Mouse (Mus musculus): Measurements from ENCODE around the gene Tcap. TPM values are rescaled to one million over a fixed set of nuclear protein-coding genes. Genes with fewer than 3 reads are reported as not detected.

Gene Tcap
- polyA plus RNA-seq, 1 experiment from 2014 or later, result 151 TPM

- peak overlapping the region; percentile 18 for H3K4me3 ChIP-seq (ENCODE audit: low read depth, low read length)
- H3K9me3 ChIP-seq (replicated peaks; ENCODE audit: control insufficient read depth, low read length), result no peaks in the 10 kb centered on the region
- H3K36me3 ChIP-seq (ENCODE audit: control insufficient read depth, insufficient read depth, low read length), result peaks cover 7% of the 10 kb centered on the region
- H3K4me2 ChIP-seq, result peak overlapping the region; percentile 46
- 33% methylated on average over 10 of the region's 10 CpGs for WGBS (ENCODE audit: insufficient replicate concordance)
- peaks cover 77% of the 10 kb centered on the region for H3K4me1 ChIP-seq (ENCODE audit: control insufficient read depth, insufficient read depth, low read length)
- H3K27ac ChIP-seq (ENCODE audit: low read depth, low read length), result peak overlapping the region; percentile 37
- no peak for ATAC-seq (replicated peaks; ENCODE audit: insufficient number of reproducible peaks, low FRiP score, low TSS enrichment)
- H3K27me3 ChIP-seq (ENCODE audit: control insufficient read depth, insufficient read depth, low read length), result no peaks in the 10 kb centered on the region
- peak overlapping the region; percentile 46; the same call in 1 of the 2 replicates for H3K9ac ChIP-seq (ENCODE audit: low read depth, low read length)
Measured at GRCm38 (mm10) chr11:98371556-98372240, 11.9 kb upstream of the Tcap start.

GRCm38 (mm10) chr11:98372406-98372805, 11.2 kb upstream of the Tcap start:
- peaks cover 13% of the 10 kb centered on the region for H3K36me3 ChIP-seq (ENCODE audit: control insufficient read depth, insufficient read depth, low read length)
- H3K27ac ChIP-seq (ENCODE audit: low read depth, low read length), result peak overlapping the region; percentile 37
- ATAC-seq (replicated peaks; ENCODE audit: insufficient number of reproducible peaks, low FRiP score, low TSS enrichment), result no peak
- H3K4me3 ChIP-seq (ENCODE audit: low read depth, low read length), result peak overlapping the region; percentile 14
- peak overlapping the region; percentile 46 for H3K4me2 ChIP-seq
- peaks cover 79% of the 10 kb centered on the region for H3K4me1 ChIP-seq (ENCODE audit: control insufficient read depth, insufficient read depth, low read length)
- H3K9ac ChIP-seq (ENCODE audit: low read depth, low read length), result no peak overlapping the region
- no peaks in the 10 kb centered on the region for H3K27me3 ChIP-seq (ENCODE audit: control insufficient read depth, insufficient read depth, low read length)
- H3K9me3 ChIP-seq (replicated peaks; ENCODE audit: control insufficient read depth, low read length), result no peaks in the 10 kb centered on the region
- 22% methylated on average over 2 of the region's 2 CpGs for WGBS (ENCODE audit: insufficient replicate concordance)

- H3K9ac ChIP-seq (ENCODE audit: low read depth, low read length), result no peak overlapping the region
- H3K4me2 ChIP-seq, result peak overlapping the region; percentile 46; the same call in 1 of the 2 replicates
- no peaks in the 10 kb centered on the region for H3K9me3 ChIP-seq (replicated peaks; ENCODE audit: control insufficient read depth, low read length)
- no peak overlapping the region for H3K4me3 ChIP-seq (ENCODE audit: low read depth, low read length)
- ATAC-seq (replicated peaks; ENCODE audit: insufficient number of reproducible peaks, low FRiP score, low TSS enrichment), result no peak
- 80% methylated on average over 6 of the region's 6 CpGs for WGBS (ENCODE audit: insufficient replicate concordance)
- peaks cover 15% of the 10 kb centered on the region for H3K36me3 ChIP-seq (ENCODE audit: control insufficient read depth, insufficient read depth, low read length)
- H3K27me3 ChIP-seq (ENCODE audit: control insufficient read depth, insufficient read depth, low read length), result no peaks in the 10 kb centered on the region
- H3K4me1 ChIP-seq (ENCODE audit: control insufficient read depth, insufficient read depth, low read length), result peaks cover 73% of the 10 kb centered on the region
- 0 out of 2 replicates have a peak overlapping the region, but pooled peaks have one; percentile 80 for H3K27ac ChIP-seq (ENCODE audit: low read depth, low read length)
Measured at GRCm38 (mm10) chr11:98373244-98373643, 10.4 kb upstream of the Tcap start.

- H3K4me1 ChIP-seq (ENCODE audit: control insufficient read depth, insufficient read depth, low read length), result peaks cover 74% of the 10 kb centered on the region
- no peak overlapping the region for H3K4me3 ChIP-seq (ENCODE audit: low read depth, low read length)
- peak overlapping the region; percentile 80 for H3K27ac ChIP-seq (ENCODE audit: low read depth, low read length)
- H3K36me3 ChIP-seq (ENCODE audit: control insufficient read depth, insufficient read depth, low read length), result peaks cover 19% of the 10 kb centered on the region
- ATAC-seq (replicated peaks; ENCODE audit: insufficient number of reproducible peaks, low FRiP score, low TSS enrichment), result 0 out of 2 replicates have a peak, but pooled peaks have one; percentile 21
- H3K9me3 ChIP-seq (replicated peaks; ENCODE audit: control insufficient read depth, low read length), result no peaks in the 10 kb centered on the region
- H3K27me3 ChIP-seq (ENCODE audit: control insufficient read depth, insufficient read depth, low read length), result no peaks in the 10 kb centered on the region
- 0 out of 2 replicates have a peak overlapping the region, but pooled peaks have one; percentile 3 for H3K9ac ChIP-seq (ENCODE audit: low read depth, low read length)
- 44% methylated on average over 8 of the region's 8 CpGs for WGBS (ENCODE audit: insufficient replicate concordance)
- H3K4me2 ChIP-seq, result peak overlapping the region; percentile 32
Measured at GRCm38 (mm10) chr11:98374266-98374665, 9.3 kb upstream of the Tcap start.

GRCm38 (mm10) chr11:98376756-98377155, 6.9 kb upstream of the Tcap start:
- Histone ChIP-seq H3K9ac (ENCODE audit: low read depth, low read length) (no peak overlapping the region), H3K4me3 (ENCODE audit: low read depth, low read length) (no peak overlapping the region), H3K27me3 (ENCODE audit: control insufficient read depth, insufficient read depth, low read length) (no peaks in the 10 kb centered on the region), H3K36me3 (ENCODE audit: control insufficient read depth, insufficient read depth, low read length) (peaks cover 19% of the 10 kb centered on the region), H3K4me2 (no peak overlapping the region), H3K4me1 (ENCODE audit: control insufficient read depth, insufficient read depth, low read length) (peaks cover 59% of the 10 kb centered on the region), H3K27ac (ENCODE audit: low read depth, low read length) (no peak overlapping the region), H3K9me3 (replicated peaks; ENCODE audit: control insufficient read depth, low read length) (no peaks in the 10 kb centered on the region)
- WGBS (ENCODE audit: insufficient replicate concordance), result 57% methylated on average over 5 of the region's 5 CpGs
- no peak for ATAC-seq (replicated peaks; ENCODE audit: insufficient number of reproducible peaks, low FRiP score, low TSS enrichment)

GRCm38 (mm10) chr11:98377787-98378186, 5.8 kb upstream of the Tcap start:
- Histone ChIP-seq H3K27me3 (ENCODE audit: control insufficient read depth, insufficient read depth, low read length) (no peaks in the 10 kb centered on the region), H3K36me3 (ENCODE audit: control insufficient read depth, insufficient read depth, low read length) (peaks cover 19% of the 10 kb centered on the region), H3K27ac (ENCODE audit: low read depth, low read length) (no peak overlapping the region), H3K4me1 (ENCODE audit: control insufficient read depth, insufficient read depth, low read length) (peaks cover 51% of the 10 kb centered on the region), H3K4me3 (ENCODE audit: low read depth, low read length) (no peak overlapping the region), H3K4me2 (no peak overlapping the region), H3K9ac (ENCODE audit: low read depth, low read length) (no peak overlapping the region), H3K9me3 (replicated peaks; ENCODE audit: control insufficient read depth, low read length) (no peaks in the 10 kb centered on the region)
- ATAC-seq (replicated peaks; ENCODE audit: insufficient number of reproducible peaks, low FRiP score, low TSS enrichment), result no peak
- WGBS (ENCODE audit: insufficient replicate concordance), result 67% methylated on average over 11 of the region's 11 CpGs

- no peaks in the 10 kb centered on the region for H3K27me3 ChIP-seq (ENCODE audit: control insufficient read depth, insufficient read depth, low read length)
- peaks cover 19% of the 10 kb centered on the region for H3K36me3 ChIP-seq (ENCODE audit: control insufficient read depth, insufficient read depth, low read length)
- ATAC-seq (replicated peaks; ENCODE audit: insufficient number of reproducible peaks, low FRiP score, low TSS enrichment), result no peak
- H3K4me3 ChIP-seq (ENCODE audit: low read depth, low read length), result no peak overlapping the region
- 0 out of 2 replicates have a peak overlapping the region, but pooled peaks have one; percentile 16 for H3K9ac ChIP-seq (ENCODE audit: low read depth, low read length)
- WGBS (ENCODE audit: insufficient replicate concordance), result 72% methylated on average over 7 of the region's 7 CpGs
- peaks cover 49% of the 10 kb centered on the region for H3K4me1 ChIP-seq (ENCODE audit: control insufficient read depth, insufficient read depth, low read length)
- H3K27ac ChIP-seq (ENCODE audit: low read depth, low read length), result 0 out of 2 replicates have a peak overlapping the region, but pooled peaks have one; percentile 37
- no peaks in the 10 kb centered on the region for H3K9me3 ChIP-seq (replicated peaks; ENCODE audit: control insufficient read depth, low read length)
- no peak overlapping the region for H3K4me2 ChIP-seq
Measured at GRCm38 (mm10) chr11:98379379-98379778, 4.2 kb upstream of the Tcap start.

- no peaks in the 10 kb centered on the region; the same call in 1 of the 2 replicates for H3K27me3 ChIP-seq (ENCODE audit: control insufficient read depth, insufficient read depth, low read length)
- H3K9me3 ChIP-seq (replicated peaks; ENCODE audit: control insufficient read depth, low read length), result no peaks in the 10 kb centered on the region
- H3K4me1 ChIP-seq (ENCODE audit: control insufficient read depth, insufficient read depth, low read length), result peaks cover 49% of the 10 kb centered on the region
- H3K4me3 ChIP-seq (ENCODE audit: low read depth, low read length), result no peak overlapping the region
- no peak overlapping the region for H3K4me2 ChIP-seq
- WGBS (ENCODE audit: insufficient replicate concordance), result 86% methylated on average over 6 of the region's 6 CpGs
- H3K9ac ChIP-seq (ENCODE audit: low read depth, low read length), result no peak overlapping the region
- H3K36me3 ChIP-seq (ENCODE audit: control insufficient read depth, insufficient read depth, low read length), result peaks cover 19% of the 10 kb centered on the region
- H3K27ac ChIP-seq (ENCODE audit: low read depth, low read length), result no peak overlapping the region
- no peak for ATAC-seq (replicated peaks; ENCODE audit: insufficient number of reproducible peaks, low FRiP score, low TSS enrichment)
Measured at GRCm38 (mm10) chr11:98380106-98380505, 3.5 kb upstream of the Tcap start.

- Histone ChIP-seq H3K9me3 (replicated peaks; ENCODE audit: control insufficient read depth, low read length) (no peaks in the 10 kb centered on the region), H3K27me3 (ENCODE audit: control insufficient read depth, insufficient read depth, low read length) (peaks cover 8% of the 10 kb centered on the region), H3K27ac (ENCODE audit: low read depth, low read length) (peak overlapping the region; percentile 10; the same call in 1 of the 2 replicates), H3K4me1 (ENCODE audit: control insufficient read depth, insufficient read depth, low read length) (peaks cover 38% of the 10 kb centered on the region), H3K9ac (ENCODE audit: low read depth, low read length) (no peak overlapping the region), H3K4me2 (no peak overlapping the region), H3K36me3 (ENCODE audit: control insufficient read depth, insufficient read depth, low read length) (peaks cover 13% of the 10 kb centered on the region), H3K4me3 (ENCODE audit: low read depth, low read length) (no peak overlapping the region)
- 93% methylated on average over 2 of the region's 2 CpGs for WGBS (ENCODE audit: insufficient replicate concordance)
- no peak for ATAC-seq (replicated peaks; ENCODE audit: insufficient number of reproducible peaks, low FRiP score, low TSS enrichment)
Measured at GRCm38 (mm10) chr11:98381651-98382050, 2.0 kb upstream of the Tcap start.
